Mouse (Mus musculus) T-helper 17 cell (primary cell): Measurements from ENCODE around the gene Cnpy2.

Experiments used
- in situ Hi-C, 2 experiments: fragments of 300-600 bp; cut with MboI, MseI; formaldehyde crosslinking; loops; 1 replicate in 1 of 2; 2 replicates in 1 of 2; pipeline ENCODE4 v1.15.1; 2025; ENCODE audit warnings: high pct_unique_total_duplicates in 2 of 2

The Cnpy2 gene

DNA sequence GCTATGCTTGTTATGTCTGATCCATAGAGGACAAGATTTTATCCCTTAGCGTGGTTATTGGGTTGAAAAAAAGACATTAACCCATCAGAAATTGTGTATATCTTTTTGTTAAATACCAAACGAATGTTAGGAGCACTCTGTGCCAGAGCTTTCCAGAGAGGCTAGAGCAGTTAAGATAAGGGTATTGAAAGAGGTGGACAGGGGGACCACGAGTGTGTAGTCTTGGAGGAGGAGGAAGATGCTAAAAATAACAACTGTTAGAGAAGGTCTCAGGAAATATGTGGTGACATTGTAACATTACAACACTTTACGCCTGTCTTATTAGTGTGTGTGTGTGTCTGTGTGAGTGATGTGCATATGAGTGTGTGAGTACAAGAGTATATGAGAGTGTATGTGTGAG, 11.4 kb upstream of the Cnpy2 start:
- in situ Hi-C loops = no loop called here

GRCm38 (mm10) chr10:128315578-128315977, 6.7 kb upstream of the Cnpy2 start:
- in situ Hi-C loops = no loop called here

- in situ Hi-C loops = no loop called here
Measured at GRCm38 (mm10) chr10:128321641-128322040, 618 bp upstream of the Cnpy2 start.

GRCm38 (mm10) chr10:128323516-128323915, 1.3 kb downstream of the Cnpy2 start:
- in situ Hi-C loops = no loop called here

DNA sequence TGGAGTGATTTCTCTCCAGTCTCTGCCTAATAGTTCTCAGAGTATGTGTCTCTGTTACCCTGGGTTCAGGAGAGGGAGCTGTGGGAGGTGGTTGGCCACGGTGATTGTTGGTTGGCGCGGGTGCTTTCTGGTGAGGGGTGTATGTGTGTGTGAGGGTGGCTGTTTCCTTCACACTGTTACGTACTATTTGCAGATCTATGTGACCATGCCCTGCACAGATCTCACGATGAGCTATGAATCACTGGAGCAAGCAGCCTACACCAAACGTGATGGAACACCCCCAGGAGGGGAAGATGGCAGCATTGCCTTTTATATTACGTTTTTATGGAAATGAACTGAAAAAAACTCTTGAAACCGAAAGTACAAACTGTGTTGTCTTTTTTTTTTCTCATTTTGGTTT, 4.6 kb downstream of the Cnpy2 start:
- in situ Hi-C loops = no loop called here

DNA sequence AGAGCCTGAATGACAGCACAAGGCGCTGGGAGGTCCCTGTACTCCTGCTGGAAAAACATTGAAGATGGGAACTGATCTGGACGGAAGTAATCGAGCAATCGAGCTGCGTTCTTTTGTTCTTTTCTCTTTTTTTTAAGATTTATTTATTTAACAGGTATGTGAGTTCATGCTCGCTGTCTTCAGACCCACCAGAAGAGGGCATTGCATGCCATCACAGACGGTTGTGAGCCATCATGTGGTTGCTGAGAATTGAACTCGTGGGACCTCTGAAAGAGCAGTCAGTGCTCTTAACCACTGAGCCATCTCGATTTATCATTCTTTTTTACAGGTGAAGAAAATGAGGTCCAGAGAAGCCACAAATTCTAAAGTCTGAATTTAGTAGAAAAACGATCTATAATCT, 5.4 kb downstream of the Cnpy2 start:
- in situ Hi-C loops = no loop called here

GRCm38 (mm10) chr10:128332358-128333249, 10.3 kb downstream of the Cnpy2 start:
- in situ Hi-C loops = loop anchor here in 1 of 2 experiments (10.0 kb wide), 2 partner anchors 122 to 1008 kb away; partner anchors contain the start of genes Arhgap9 and Smarcc2

DNA sequence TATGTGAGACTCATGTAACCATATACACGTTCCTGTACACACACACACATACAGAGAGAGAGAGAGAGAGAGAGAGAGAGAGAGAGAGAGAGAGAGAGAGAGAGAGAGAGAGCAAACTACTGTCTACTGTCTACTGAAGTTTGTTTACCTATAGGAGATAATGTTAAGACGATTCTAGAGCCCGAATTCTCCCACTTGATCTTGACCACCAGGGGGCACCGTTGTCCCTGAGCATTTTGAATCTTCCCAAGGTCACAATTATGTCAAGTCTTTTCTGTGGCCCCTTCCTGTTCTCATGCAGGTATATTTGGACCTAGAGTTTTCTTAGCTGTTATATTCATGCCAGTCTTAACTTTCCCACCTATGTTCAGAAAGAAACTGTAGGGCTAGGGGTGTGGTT, 13.3 kb downstream of the Cnpy2 start:
- in situ Hi-C loops = loop anchor here in 1 of 2 experiments (10.0 kb wide), 2 partner anchors 119 to 1011 kb away; partner anchors contain the start of genes Arhgap9 and Smarcc2

GRCm38 (mm10) chr10:128336195-128336594, 13.9 kb downstream of the Cnpy2 start:
- in situ Hi-C loops = loop anchor here in 1 of 2 experiments (10.0 kb wide), 2 partner anchors 119 to 1011 kb away; partner anchors contain the start of genes Arhgap9 and Smarcc2

DNA sequence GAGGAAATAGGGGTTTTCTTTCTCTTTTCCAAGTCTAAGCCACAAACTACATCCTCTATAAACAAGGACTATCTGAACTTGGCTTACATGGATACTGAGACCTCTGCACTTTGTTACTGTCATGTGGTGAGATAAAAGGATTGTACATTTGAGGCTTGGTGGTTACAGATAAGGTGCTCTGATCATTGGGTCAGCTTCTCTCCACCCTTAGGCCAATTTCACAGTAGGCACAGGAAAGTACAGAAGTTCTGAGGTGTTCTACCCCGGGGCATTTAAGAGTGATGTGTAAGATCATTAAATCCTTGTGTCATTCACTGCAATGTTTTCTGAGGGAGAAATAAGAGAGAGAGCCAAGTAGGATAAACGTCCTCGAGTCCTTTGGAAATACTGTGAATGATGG, 14.3 kb downstream of the Cnpy2 start:
- in situ Hi-C loops = loop anchor here in 1 of 2 experiments (10.0 kb wide), 2 partner anchors 118 to 1012 kb away; partner anchors contain the start of genes Arhgap9 and Smarcc2

GRCm38 (mm10) chr10:128337306-128338181, 15.3 kb downstream of the Cnpy2 start, which contains the start of gene Cs:
Gene Cs (plus strand): TSS chr10:128337734.
- in situ Hi-C loops = loop anchor here in 1 of 2 experiments (10.0 kb wide), 2 partner anchors 117 to 1013 kb away; partner anchors contain the start of genes Arhgap9 and Smarcc2

DNA sequence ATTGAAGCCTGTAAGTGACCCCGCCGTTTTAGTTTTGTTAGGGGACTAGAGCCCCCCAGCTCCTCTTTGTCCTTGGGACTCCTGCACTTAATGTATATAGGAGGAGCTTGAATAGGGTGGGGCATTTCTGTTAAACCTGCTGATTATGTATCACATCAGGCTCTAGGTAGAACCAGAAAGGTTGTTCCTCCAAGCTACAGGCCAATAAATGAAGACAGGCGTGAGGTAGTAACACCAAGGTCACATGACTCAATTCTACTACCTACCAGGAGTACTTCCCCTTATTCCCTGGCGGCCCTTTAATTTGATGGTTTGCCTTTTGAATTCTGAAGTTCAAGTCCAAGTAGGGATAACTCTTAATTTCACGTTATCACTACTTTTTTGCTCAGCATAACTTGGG, 16.2 kb downstream of the Cnpy2 start:
- in situ Hi-C loops = loop anchor here in 1 of 2 experiments (10.0 kb wide), 2 partner anchors 116 to 1014 kb away; partner anchors contain the start of genes Arhgap9 and Smarcc2

DNA sequence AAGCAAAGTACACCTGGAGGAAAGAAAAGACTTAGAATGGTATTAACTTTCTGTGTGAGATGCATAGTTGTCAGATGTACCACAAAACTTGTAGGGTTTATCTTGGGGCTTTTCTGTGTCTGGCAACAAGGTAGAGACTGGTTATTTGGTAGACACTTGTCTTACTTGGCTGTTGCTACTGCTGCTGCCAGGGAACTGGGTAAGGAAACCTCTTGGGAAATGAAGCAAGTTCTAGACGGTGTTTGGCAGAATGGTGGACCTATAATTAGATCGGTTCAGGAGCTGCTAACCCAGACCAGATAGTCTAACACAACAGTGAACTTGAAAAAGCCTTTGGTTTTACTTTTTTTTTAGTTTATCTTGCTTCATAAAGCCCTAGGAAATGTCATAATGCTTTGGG, 16.7 kb downstream of the Cnpy2 start:
- in situ Hi-C loops = loop anchor here in 1 of 2 experiments (10.0 kb wide), 2 partner anchors 116 to 1014 kb away; partner anchors contain the start of genes Arhgap9 and Smarcc2

DNA sequence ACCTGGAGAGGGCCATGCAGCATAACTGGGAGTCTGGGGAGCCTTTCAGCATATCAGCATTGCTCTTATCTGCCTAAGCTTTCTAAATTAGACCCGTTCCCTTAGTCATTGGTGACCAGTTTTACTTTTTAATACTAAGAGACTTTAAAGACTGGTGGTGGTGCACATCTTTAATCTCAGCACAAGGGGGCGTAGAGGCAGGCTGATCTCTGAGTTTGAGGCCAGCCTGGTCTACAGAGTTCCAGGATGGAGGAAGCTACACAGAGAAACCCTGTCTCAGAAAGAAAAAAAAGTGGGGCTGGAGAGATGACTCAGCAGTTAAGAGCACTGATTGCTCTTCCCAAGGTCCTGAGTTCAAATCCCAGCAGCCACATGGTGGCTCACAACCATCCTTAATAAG, 18.0 kb downstream of the Cnpy2 start:
- in situ Hi-C loops = no loop called here

GRCm38 (mm10) chr10:128343436-128343835, 21.2 kb downstream of the Cnpy2 start:
- in situ Hi-C loops = no loop called here

DNA sequence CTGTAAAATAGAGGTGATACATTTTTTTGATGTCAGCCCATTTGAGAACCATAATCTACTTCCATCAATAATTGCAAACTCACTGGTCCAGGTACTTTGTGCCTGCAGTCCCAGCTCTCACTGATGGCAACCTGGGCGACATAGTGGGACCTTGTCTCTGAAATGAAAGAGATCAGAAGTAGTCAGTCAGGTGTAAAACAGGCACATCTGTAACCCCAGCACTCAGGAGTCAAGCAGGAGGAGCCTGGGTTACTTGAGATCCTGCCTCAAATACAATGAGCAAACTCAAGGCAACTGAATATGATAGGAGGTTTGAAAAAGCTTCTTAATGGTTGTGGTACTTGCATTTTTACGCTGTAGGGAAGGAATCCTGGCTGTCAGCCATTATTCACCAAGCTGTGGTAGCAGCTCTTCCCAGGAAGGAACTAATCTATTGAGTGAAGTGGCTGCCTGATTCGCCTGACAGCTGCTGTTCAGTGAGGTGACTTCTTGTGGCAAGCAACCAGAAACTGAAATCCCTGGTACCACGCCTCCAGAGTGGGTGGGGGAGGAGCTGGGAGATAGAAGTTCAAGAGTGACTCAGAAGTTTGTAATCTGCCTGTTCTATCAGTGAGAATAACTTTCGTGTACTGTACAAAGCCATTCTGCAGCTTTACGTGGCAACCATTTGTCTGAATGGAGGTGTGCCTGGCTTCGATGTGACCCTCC, 22.5 kb downstream of the Cnpy2 start:
- in situ Hi-C loops = no loop called here

DNA sequence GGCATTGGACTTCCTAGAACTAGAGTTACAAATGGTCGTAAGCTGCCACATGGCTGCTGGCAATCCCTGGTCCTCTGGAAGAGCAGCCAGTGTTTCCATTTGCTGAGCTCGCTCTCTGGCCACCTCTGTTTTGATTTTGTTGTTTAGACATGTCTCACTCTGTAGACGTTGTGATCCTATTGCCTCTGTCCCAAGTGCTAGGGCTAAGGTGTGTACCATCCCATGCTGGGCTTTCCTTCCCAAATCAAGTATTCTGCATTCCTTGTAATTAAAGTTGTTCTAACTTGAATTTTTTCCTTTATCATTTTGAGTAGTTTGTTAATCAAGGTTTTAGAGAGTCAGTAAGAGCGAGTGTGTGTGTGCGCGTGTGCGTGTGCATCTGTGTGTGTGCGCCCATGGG, 25.3 kb downstream of the Cnpy2 start:
- in situ Hi-C loops = no loop called here

DNA sequence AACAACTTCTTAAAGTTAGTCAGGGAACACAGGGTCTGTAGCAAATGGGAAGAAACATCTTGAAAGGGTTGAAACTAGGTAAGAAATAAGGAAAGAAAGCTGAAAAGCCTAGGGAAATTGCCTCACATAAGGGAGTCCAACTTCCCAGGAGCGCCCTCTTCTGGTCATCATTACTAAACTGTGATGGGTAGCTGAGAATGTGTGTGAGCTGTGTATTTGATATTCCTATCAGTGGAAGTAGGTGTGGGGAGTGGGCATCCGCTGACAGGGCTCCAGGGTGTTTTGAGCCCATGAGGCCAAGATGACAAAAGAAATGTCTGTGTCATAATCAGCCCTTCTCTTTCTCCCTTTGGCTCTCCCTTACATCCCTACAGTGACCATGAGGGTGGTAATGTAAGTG, 36.5 kb downstream of the Cnpy2 start:
- in situ Hi-C loops = no loop called here

GRCm38 (mm10) chr10:128359226-128359625, 37.0 kb downstream of the Cnpy2 start:
- in situ Hi-C loops = no loop called here

DNA sequence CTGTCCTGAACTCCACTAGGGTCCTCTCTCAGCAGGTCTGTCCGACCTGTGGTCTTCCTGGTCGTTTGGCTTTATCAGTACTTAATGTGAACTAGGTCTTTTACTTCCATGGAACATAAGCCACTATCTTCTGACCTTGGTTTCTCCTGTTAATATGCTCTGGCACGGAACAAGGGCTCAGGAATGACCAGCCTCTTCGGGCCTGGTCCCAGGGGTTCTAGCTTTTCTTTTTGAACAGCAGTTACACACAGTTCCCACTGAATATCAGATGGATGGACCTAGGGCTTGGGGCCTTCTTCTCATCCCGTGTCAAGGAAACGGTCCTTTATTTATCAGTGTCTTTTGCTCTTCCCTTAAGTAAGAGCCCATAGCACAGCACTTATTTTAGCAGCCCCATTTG, 39.6 kb downstream of the Cnpy2 start:
- in situ Hi-C loops = loop anchor here in 1 of 2 experiments (10.0 kb wide), 1 partner anchor 1973 kb away; no protein-coding TSS in a partner anchor

- in situ Hi-C loops = loop anchor here in 1 of 2 experiments (10.0 kb wide), 1 partner anchor 1972 kb away; no protein-coding TSS in a partner anchor
Measured at GRCm38 (mm10) chr10:128362568-128362967, 40.3 kb downstream of the Cnpy2 start.
